Mouse (Mus musculus) limb, embryonic 10.5 days (tissue): ENCODE data around the gene Ube2v1. TPM values are rescaled to one million over a fixed set of nuclear protein-coding genes. Genes with fewer than 3 reads are reported as not detected.

Source experiments
- DNase-seq: peaks from one replicate; pipeline ENCODE4 v3.0.0-alpha.2; 2017; ENCODE audit warnings: low spot score
- H3K27ac ChIP-seq: fragments of 300-500 bp; sonication (generic); 2 replicates; pipeline ENCODE4 v1.5.1; 2016; ENCODE audit warnings: mild to moderate bottlenecking
- H3K27me3 ChIP-seq: fragments of 300-500 bp; sonication (generic); 2 replicates; pipeline ENCODE4 v1.6.1; 2016; ENCODE audit warnings: low read depth, mild to moderate bottlenecking; ENCODE audit not compliant: poor library complexity, severe bottlenecking
- H3K36me3 ChIP-seq: fragments of 300-500 bp; sonication (generic); 2 replicates; pipeline ENCODE4 v1.6.1; 2016; ENCODE audit warnings: mild to moderate bottlenecking, moderate library complexity
- H3K4me1 ChIP-seq: fragments of 300-500 bp; sonication (generic); 2 replicates; pipeline ENCODE4 v1.6.1; 2016
- H3K4me3 ChIP-seq: fragments of 300-500 bp; sonication (generic); 2 replicates; pipeline ENCODE4 v1.5.1; 2016; ENCODE audit warnings: mild to moderate bottlenecking, moderate library complexity
- H3K9me3 ChIP-seq: fragments of 300-500 bp; sonication (generic); replicated peaks from 2 replicates; pipeline ENCODE4 v1.6.1; 2016; ENCODE audit warnings: mild to moderate bottlenecking
- WGBS: fragments of 180-500 bp; shearing (Covaris S2); methylation state at CpG from one replicate; pipeline ENCODE4 v1.1.7; 2016; 5-methylcytosine and 5-hydroxymethylcytosine counted together
- polyA plus RNA-seq: library from polyadenylated mRNA; unstranded; fragments of >200 nt; fragmentation: Nextera tagmentation; extraction: Ambion mirVana; gene quantifications from 2 replicates; pipeline ENCODE4 v1.2.1, GENCODE M21; 2016

Gene Ube2v1
- polyA plus RNA-seq, 1 experiment from 2014 or later = 375 TPM

DNA sequence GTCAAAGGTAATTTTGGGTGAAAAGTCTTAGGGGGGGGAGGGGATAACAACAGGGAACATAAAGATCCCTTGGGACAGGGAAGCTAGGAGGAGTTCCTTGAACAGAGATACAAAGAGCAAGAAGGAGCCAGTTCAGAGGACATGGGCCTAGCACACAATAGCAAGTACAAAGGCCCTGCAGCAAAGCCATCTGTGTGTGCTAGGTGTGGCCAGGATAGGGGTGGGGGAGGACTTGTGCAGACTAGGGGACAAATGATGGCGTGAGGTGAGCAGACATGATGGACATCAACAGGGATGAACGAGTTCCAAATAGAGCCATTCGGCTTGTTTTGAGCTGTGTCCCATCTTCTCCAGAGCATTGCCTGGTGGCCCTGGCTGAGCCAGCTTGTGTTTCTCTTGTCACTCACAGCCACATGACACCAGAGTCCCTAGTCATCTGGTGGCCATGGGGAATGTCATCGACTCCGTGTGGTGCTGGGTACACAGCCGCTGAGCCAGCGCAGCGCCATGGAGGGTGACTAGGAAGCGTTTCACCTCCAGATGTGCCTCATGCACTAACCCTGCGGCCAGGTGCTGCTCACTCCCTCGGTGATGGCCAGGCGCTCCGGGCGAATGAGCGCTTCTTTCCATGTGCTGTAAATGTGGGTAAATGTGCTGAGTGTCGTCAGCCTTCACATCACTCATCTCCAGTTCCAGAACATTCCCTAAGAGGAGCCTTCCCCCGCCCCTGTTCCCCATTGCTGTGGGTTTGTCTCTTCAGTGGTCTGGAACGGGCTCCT lies 60.3 kb downstream of the Ube2v1 start:
- Histone ChIP-seq H3K4me1 (peaks cover 42% of the 10 kb centered on the region), H3K27me3 (no peaks in the 10 kb centered on the region), H3K4me3 (no peak overlapping the region), H3K9me3 (no peaks in the 10 kb centered on the region), H3K27ac (peak overlapping the region; percentile 64), H3K36me3 (no peaks in the 10 kb centered on the region)
- DNase-seq = no peak
- 87% methylated on average over 18 of the region's 18 CpGs for WGBS

DNA sequence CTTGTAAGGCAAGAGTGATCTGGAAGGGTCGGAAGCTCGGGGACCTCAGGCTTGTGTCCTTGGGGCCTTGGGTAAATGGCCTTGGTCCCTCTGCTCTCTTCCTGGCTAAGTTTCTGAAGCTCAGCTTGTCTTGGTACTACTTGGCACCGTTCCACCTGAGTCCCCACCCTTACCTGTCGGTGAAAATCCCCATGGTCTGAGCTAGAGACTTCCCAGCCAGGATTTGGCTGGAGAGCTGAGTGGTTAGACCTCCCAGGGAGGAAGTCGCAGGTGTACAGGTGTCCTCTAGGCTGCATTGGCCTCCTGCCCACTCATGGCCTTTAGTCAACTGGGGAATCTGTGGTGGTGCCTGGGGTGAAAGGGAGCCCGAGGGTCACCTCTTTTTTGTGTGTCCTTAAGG lies 61.1 kb downstream of the Ube2v1 start:
- Histone ChIP-seq H3K36me3 (no peaks in the 10 kb centered on the region), H3K4me1 (peaks cover 44% of the 10 kb centered on the region), H3K9me3 (no peaks in the 10 kb centered on the region), H3K4me3 (no peak overlapping the region), H3K27ac (peak overlapping the region; percentile 64), H3K27me3 (no peaks in the 10 kb centered on the region)
- 92% methylated on average over 6 of the region's 6 CpGs for WGBS
- no peak for DNase-seq

DNA sequence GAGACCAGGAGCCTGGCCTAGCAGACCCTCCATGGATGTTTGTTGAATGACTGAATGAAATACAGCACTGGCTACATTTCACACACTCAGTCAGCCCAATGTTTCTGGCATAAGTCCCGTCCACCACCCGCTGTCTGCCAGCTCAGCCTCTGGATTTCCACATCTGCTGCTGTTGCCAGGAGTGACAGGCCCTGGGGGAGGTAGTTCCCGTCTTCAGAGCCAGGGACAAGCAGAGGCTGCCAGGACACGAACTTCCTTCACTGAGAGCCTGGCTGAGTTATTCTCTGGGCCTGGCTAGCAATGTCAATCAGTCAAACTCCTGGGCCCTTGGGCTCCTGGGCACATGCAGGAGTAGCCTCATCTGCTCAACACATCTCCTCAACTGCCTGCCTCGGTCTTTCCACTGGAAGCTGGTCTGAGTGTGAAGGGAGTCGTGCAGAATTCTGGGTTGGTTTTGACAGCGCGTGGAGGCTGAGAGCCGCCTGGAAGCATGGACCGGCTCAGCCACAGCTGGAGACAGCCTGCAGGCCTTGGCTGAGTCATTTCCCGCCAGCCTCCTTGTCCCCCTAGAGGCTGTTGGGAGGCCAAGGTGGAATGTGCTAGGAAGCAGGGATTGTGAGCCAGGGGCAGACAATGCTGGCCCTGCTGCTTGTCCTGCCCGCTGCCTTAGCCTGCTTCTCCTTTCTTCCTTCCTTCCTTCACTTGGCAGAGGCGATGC lies 61.8 kb downstream of the Ube2v1 start:
- Histone ChIP-seq H3K4me1 (peaks cover 45% of the 10 kb centered on the region), H3K9me3 (no peaks in the 10 kb centered on the region), H3K4me3 (no peak overlapping the region), H3K36me3 (no peaks in the 10 kb centered on the region), H3K27ac (peak overlapping the region; percentile 64), H3K27me3 (no peaks in the 10 kb centered on the region)
- WGBS = 73% methylated on average over 13 of the region's 13 CpGs
- DNase-seq = no peak

DNA sequence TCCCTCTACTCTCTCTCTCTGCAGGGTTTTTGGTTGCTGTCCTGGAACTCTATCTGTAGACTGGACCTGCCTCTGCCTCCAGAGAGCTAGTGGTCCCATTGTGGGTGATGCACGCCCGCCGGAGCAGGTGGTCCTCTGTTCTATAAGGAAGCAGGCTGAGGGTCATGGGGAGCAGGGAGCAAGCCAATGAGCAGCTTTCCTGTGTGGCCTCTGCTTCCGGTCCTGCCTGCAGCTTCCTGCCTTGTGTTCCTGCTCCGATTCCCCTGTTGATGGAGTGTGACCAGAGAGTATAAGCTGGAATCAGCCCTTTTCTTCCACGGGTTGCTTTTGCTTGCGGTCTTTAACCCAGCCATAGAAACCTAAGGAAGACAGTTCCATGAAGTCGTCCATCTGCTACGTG lies 63.8 kb downstream of the Ube2v1 start:
- Histone ChIP-seq H3K27ac (peak overlapping the region; percentile 75), H3K9me3 (no peaks in the 10 kb centered on the region), H3K27me3 (no peaks in the 10 kb centered on the region), H3K36me3 (no peaks in the 10 kb centered on the region), H3K4me3 (no peak overlapping the region), H3K4me1 (peaks cover 59% of the 10 kb centered on the region)
- 89% methylated on average over 9 of the region's 9 CpGs for WGBS
- DNase-seq = no peak

DNA sequence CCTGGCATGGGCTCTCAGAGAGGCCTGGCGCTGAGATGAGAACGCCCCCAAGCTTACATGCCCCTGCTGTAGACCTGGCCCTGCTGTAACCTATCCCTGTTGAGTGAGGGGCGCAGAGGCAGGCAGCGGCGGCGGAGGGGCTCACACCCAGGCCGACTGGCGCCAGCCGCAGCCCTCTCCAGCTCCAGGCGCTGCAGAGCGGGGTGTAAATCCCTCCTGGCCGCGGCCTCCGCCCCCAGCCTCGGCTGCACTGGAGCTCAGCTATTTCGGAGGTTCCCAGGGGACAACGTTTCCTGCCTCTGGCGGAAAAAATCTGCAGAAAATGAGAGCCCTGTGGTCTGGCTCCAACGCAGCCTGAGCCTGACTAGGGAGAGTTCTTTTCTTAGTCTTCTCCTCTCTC lies 66.2 kb downstream of the Ube2v1 start:
- DNase-seq = peak; percentile 82
- 3% methylated on average over 19 of the region's 19 CpGs for WGBS
- Histone ChIP-seq H3K4me3 (peak overlapping the region; percentile 38), H3K9me3 (no peaks in the 10 kb centered on the region), H3K36me3 (no peaks in the 10 kb centered on the region), H3K27me3 (0 out of 2 replicates have a peak, but pooled peaks cover 5% of the 10 kb centered on the region), H3K4me1 (peaks cover 73% of the 10 kb centered on the region), H3K27ac (peak overlapping the region; percentile 90)

DNA sequence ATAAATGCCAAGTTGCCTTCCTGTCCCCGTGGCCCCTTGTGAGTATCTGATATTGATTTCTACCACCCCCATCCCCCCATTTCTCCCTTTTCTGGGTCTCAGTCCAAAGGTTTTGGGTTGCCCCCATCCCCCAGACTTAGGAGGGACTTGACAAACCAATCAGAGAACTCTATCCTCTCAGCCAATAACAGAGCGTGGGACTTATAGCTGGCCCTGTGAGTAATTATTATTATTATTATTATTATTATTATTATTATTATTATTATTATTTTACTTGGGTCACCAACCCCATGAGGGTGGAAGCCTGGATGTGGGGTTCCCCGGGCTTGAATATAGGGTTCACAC lies 66.6 kb downstream of the Ube2v1 start:
- peak overlapping the region; percentile 38 for H3K4me3 ChIP-seq
- WGBS = 48% methylated on average over 3 of the region's 3 CpGs
- DNase-seq = no peak
- H3K4me1 ChIP-seq = peaks cover 73% of the 10 kb centered on the region
- H3K27ac ChIP-seq = peak overlapping the region; percentile 90
- H3K36me3 ChIP-seq = no peaks in the 10 kb centered on the region
- H3K9me3 ChIP-seq = no peaks in the 10 kb centered on the region
- H3K27me3 ChIP-seq = 0 out of 2 replicates have a peak, but pooled peaks cover 5% of the 10 kb centered on the region

DNA sequence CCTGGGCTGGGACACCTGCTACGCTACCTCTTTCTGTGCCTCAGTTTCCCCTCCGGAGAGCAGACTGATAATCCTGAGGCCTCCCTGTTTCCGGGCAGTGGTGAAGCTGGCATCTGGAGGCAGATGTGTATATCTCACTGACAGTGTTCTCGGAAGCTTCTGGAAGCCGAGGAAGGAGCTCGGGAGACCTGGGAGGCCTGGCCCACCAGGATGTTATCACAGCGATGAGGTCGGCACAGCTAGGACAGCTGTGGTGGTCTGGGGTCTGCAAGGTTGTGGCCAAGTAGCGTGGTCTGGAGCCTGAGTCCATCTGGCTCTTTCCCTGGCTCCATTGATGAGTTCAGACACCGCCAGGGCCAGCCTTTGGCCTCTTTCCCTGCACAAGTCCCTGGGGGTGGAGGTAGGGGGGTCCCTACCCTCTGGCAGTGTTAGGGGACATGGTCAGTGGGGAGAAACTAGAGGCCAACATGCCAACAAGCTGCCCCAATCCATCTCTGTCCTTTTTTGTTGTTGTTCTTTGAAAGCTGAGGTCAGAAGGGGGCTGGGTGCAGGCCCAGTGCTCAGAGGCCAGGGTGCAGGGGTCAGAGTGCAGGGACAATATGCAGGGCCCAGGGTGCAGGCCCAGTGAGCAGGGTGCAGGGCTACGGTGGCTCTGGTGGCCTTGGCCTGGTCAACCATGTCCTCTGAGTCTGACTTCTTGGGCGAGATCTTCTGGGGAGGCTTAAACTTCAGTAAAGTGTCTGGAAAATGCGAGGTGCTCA lies 67.2 kb downstream of the Ube2v1 start:
- WGBS = 50% methylated on average over 13 of the region's 13 CpGs
- Histone ChIP-seq H3K27me3 (0 out of 2 replicates have a peak, but pooled peaks cover 5% of the 10 kb centered on the region), H3K4me3 (no peak overlapping the region), H3K36me3 (no peaks in the 10 kb centered on the region), H3K27ac (peak overlapping the region; percentile 89), H3K4me1 (peaks cover 74% of the 10 kb centered on the region), H3K9me3 (no peaks in the 10 kb centered on the region)
- no peak for DNase-seq

DNA sequence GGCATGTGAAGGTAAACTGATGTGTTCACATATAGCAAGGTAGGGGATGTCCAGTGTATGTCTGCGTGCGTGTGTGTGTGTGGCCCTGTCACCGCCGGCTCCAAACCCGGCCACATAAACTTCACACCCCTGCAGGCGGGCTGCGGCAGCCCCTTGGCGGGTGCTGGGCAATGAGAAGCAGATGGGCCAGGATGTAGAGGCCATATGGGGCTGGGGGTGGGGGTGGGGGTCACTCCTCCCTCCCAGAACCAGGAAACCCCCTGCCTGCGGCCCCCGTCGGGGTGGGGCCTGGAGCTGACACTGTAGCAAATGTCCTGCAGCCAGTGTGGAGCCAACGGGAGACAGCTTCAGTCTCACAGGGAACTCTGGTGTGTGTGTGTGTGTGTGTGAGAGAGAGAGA lies 68.2 kb downstream of the Ube2v1 start:
- H3K4me1 ChIP-seq = peaks cover 84% of the 10 kb centered on the region
- no peaks in the 10 kb centered on the region for H3K36me3 ChIP-seq
- H3K9me3 ChIP-seq = no peaks in the 10 kb centered on the region
- peak overlapping the region; percentile 89 for H3K27ac ChIP-seq
- 0 out of 2 replicates have a peak, but pooled peaks cover 5% of the 10 kb centered on the region for H3K27me3 ChIP-seq
- 5% methylated on average over 12 of the region's 12 CpGs for WGBS
- DNase-seq = peak; percentile 91
- H3K4me3 ChIP-seq = peak overlapping the region; percentile 27

DNA sequence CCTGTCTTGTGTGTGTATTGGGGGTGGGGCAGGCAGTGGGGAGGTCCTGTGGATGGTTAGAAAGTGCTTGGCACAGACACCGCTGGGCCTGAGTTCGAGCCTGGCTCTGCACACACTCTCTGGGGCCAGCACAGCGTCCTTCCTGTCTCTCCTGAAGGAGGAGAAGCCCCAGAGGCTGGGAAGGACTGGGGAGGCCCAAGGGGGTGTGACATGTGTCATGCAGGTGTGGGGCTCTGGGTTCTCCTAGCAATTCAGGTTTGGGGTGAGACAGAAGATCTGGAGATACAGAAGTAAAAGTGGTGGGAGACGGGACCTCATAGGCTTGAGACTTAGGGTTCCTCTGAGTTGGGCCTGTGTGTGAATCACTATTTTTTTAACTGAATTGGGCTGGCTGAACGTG lies 68.9 kb downstream of the Ube2v1 start:
- no peak overlapping the region for H3K4me3 ChIP-seq
- H3K4me1 ChIP-seq = peaks cover 84% of the 10 kb centered on the region
- DNase-seq = peak; percentile 59
- H3K27me3 ChIP-seq = 0 out of 2 replicates have a peak, but pooled peaks cover 8% of the 10 kb centered on the region
- 52% methylated on average over 5 of the region's 5 CpGs for WGBS
- no peaks in the 10 kb centered on the region for H3K36me3 ChIP-seq
- H3K27ac ChIP-seq = peak overlapping the region; percentile 89
- H3K9me3 ChIP-seq = no peaks in the 10 kb centered on the region

DNA sequence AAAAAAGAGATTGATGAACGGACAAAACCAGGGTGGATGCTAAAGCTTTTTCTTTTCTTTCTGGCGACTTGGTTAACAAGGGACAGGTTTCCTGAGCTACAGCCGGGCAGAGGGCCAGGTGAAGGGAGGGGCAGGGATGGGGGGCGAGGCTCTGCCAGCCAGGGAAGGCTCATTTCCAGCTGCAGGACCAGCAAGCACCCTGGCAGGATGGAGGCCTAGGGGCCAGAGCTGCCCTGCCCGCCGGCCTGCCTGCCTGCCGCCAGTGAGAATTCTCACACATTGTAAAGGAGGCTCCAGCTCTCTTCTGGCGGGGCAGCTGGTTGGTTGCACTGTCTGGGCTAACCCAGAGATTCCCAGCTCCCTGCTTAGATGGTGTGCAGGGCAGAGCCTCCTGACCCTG lies 69.8 kb downstream of the Ube2v1 start:
- Histone ChIP-seq H3K4me3 (peak overlapping the region; percentile 25), H3K36me3 (no peaks in the 10 kb centered on the region), H3K27me3 (0 out of 2 replicates have a peak, but pooled peaks cover 8% of the 10 kb centered on the region), H3K4me1 (peaks cover 82% of the 10 kb centered on the region), H3K27ac (peak overlapping the region; percentile 89), H3K9me3 (no peaks in the 10 kb centered on the region)
- WGBS = 19% methylated on average over 8 of the region's 8 CpGs
- peak; percentile 53 for DNase-seq

DNA sequence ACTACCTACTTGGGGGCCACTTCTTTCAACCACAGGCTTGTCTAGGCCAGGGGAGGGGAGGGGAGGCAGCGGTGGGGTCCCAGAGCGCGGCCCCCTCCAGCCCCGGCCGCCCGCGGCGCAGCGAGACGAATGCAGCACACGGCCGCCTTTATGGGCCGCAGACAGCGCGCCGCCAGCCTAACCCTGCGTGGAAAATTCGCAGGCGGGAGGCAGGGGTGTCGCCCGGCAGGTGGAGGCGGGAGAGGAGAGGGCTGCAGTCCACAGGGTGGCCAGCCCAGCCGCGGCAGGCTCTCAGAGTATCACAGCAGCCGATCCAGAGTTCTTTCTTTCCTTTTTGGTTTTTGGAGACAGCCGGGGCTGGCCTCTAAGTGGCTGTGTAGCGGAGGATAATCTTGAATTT lies 72.5 kb downstream of the Ube2v1 start:
- 0 out of 2 replicates have a peak, but pooled peaks cover 8% of the 10 kb centered on the region for H3K27me3 ChIP-seq
- DNase-seq = peak; percentile 59
- no peaks in the 10 kb centered on the region for H3K36me3 ChIP-seq
- H3K4me3 ChIP-seq = peak overlapping the region; percentile 26
- no peaks in the 10 kb centered on the region for H3K9me3 ChIP-seq
- 16% methylated on average over 27 of the region's 27 CpGs for WGBS
- peaks cover 78% of the 10 kb centered on the region for H3K4me1 ChIP-seq
- peak overlapping the region; percentile 87 for H3K27ac ChIP-seq
